Mouse (Mus musculus): ENCODE measurements around the gene Tjap1.

The Tjap1 gene

GRCm38 (mm10) chr17:46283911-46284310 is 1.1 kb upstream of the Tjap1 start:
- in situ Hi-C loops (cut with MseI, MboI), result no loop called here

DNA sequence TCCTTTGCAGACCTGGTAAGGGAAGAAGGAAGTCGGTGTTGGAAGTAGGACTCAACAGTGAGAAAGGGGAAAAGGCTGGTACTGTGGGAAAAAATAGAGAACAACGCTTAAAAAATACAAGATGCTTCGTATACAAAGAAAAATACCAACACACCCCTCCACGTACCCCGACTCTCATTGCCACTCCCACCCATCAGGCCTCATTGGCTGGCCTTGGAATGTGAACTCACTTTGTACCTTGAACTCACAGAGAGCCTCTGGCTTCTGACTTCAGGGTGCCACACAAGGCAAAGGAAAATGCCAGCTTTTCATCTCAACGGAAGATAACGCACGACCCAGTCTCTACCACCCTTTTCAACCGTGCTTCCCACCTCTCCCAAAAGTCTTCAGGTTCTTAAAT is 314 bp upstream of the Tjap1 start:
- in situ Hi-C loops (cut with MseI, MboI), result no loop called here

- in situ Hi-C loops (cut with MseI, MboI), result no loop called here
These were observed 4.6 kb downstream of the Tjap1 start for GRCm38 (mm10) chr17:46278011-46278765.

GRCm38 (mm10) chr17:46277586-46277985 is 5.2 kb downstream of the Tjap1 start:
- in situ Hi-C loops (cut with MseI, MboI), result no loop called here

- in situ Hi-C loops (cut with MseI, MboI), result no loop called here
These were observed 7.3 kb downstream of the Tjap1 start for GRCm38 (mm10) chr17:46275506-46275905.

DNA sequence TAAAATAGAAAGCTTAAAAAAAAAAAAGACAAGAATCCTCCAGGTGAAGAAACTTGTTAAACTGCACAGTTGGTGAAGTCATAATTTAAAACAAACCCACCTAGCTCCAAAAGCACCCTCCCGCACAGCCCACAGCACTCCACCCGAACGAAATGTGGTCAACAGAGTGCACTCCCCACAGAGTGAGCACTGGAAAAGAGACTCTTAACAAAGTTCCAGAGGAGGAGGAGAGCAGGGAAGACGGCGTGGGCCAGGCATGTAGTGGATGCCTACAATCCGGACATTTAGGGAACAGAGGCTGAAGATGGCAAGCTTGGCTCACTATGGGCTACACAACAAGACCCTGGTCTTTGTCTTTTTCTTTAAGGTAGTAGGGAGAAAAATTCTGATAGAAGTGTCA is 7.8 kb downstream of the Tjap1 start:
- in situ Hi-C loops (cut with MseI, MboI), result no loop called here

GRCm38 (mm10) chr17:46274465-46274864 is 8.4 kb downstream of the Tjap1 start:
- in situ Hi-C loops (cut with MseI, MboI), result no loop called here

DNA sequence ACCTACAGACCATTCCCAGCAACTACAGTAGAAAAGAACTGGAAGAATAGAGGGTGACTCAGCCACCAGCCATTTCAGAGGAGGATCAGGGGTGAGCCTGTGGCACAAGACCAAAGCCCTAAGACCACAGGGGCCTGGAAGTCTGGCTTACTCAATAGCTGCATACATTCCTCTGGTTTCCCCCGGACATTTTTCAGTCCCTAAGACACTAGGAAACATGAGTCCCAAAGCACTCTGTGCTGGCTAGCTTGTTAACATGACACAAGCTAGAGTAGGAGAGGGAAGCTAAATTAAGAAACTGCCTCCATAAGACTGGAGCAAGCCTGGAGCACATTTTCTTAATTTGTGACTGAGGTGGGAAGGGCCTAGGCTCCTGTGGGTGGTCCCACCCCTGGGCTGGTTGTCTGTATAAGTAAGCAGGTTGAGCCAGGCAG is 9.0 kb downstream of the Tjap1 start:
- in situ Hi-C loops (cut with MseI, MboI), result no loop called here

GRCm38 (mm10) chr17:46272675-46273074 is 10.2 kb downstream of the Tjap1 start:
- in situ Hi-C loops (cut with MseI, MboI), result no loop called here

DNA sequence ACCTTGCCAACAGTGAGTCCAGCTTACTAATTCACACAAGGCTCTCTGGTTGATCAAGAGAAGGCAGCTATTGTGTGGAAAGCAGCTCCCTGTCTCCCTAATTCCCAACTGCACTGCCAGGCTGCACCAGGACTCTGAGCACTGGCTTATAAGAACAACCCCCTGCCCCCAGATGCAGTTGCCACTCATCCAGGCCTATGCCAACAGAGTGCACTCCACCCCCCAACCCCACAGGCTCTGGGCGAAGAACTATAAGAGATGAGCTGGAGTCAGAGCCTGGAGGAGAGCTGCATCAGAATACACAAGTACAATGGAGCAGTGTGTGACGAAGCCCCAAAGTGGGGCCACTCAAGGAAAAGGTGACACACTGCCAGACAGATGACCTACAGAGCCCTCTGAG is 10.8 kb downstream of the Tjap1 start:
- in situ Hi-C loops (cut with MseI, MboI), result no loop called here

GRCm38 (mm10) chr17:46269771-46270534 is 12.9 kb downstream of the Tjap1 start:
- in situ Hi-C loops (cut with MseI, MboI), result no loop called here

DNA sequence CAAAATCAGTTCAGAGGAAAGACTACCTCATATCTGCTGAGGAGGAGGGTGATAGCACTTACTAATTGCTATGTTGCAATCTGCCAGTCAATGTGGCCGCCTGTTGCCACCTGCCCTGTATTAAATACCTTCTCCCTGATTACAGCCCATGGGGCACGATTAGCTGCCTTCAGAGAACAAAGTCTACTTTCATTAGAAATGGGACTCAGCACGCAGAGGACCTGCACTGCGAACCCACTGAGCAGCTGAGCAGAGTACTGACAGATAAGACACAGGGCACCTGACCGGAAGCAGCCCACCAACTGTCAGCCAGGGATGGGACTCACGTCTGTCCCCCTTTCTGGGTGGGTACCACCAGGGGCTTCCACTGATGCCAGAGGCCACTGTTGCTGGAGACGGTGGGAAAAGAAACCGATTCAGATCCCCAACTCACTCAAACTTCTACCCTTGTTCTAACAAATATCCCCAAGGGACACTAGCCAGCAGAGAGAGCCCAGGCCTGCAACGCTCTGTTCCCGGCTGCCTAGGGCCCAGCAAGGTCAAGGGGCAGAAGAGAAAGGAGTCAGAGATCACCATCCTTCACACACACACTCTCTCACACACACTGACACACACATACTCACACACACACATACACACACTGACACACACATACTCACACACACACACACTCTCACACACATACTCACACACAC is 14.7 kb downstream of the Tjap1 start:
- in situ Hi-C loops (cut with MseI, MboI), result no loop called here

- in situ Hi-C loops (cut with MseI, MboI), result no loop called here
These were observed 15.3 kb downstream of the Tjap1 start for GRCm38 (mm10) chr17:46267511-46267910.

GRCm38 (mm10) chr17:46266986-46267385 is 15.8 kb downstream of the Tjap1 start:
- in situ Hi-C loops (cut with MseI, MboI), result no loop called here

- in situ Hi-C loops (cut with MseI, MboI), result no loop called here
These were observed 16.8 kb downstream of the Tjap1 start for GRCm38 (mm10) chr17:46265918-46266618.

- in situ Hi-C loops (cut with MseI, MboI), result no loop called here
These were observed 17.3 kb downstream of the Tjap1 start for GRCm38 (mm10) chr17:46265502-46265901.

- in situ Hi-C loops (cut with MseI, MboI), result loop anchor here in 1 of 2 experiments (5.0 kb wide), 1 partner anchor 35 kb away; the partner anchor contains the start of gene Dlk2
These were observed 20.6 kb downstream of the Tjap1 start for GRCm38 (mm10) chr17:46262201-46262694.

- in situ Hi-C loops (cut with MseI, MboI), result loop anchor here in 1 of 2 experiments (5.0 kb wide), 1 partner anchor 38 kb away; the partner anchor contains the start of gene Dlk2
These were observed 23.2 kb downstream of the Tjap1 start for GRCm38 (mm10) chr17:46259675-46260074.

DNA sequence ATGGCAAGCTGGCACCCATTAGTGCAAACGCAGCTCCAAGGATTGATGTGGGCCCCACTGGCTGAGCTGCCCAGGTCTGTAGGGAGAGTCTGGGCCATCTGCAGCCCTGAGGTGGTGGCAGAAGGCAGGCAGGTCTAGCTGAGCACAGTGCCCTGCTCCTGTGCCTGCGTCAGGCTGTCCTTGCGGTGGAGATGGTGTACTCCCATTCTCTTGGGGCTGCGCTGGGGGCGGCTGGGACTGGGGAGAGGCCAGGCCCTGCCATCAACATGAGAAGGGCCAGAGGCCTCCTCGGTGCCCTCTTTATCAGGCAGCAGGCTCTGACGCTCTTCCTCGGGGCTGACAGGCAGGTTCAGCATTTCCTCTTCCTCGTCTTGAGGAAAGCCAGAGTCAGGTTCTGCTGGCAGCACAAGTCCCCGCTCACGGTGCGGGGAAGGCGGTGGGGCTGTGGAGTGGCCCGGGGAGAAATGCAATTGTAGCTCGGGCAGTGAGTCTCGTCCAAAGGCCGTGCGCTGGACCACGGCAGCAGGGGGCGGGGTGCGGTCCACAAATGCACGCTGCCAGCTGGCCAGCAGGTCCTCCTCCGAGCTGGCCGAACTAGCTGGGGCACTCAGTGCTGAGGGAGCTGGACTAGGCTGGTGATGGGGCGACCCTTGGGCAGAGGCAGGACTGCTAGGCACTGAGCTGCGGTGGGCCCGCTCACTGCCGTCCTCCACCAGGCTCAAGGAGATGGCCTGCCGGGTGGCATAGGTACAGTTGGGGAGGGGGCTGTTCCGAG is 24.4 kb downstream of the Tjap1 start:
- in situ Hi-C loops (cut with MseI, MboI), result no loop called here

GRCm38 (mm10) chr17:46255147-46255546 is 27.7 kb downstream of the Tjap1 start:
- in situ Hi-C loops (cut with MseI, MboI), result no loop called here

DNA sequence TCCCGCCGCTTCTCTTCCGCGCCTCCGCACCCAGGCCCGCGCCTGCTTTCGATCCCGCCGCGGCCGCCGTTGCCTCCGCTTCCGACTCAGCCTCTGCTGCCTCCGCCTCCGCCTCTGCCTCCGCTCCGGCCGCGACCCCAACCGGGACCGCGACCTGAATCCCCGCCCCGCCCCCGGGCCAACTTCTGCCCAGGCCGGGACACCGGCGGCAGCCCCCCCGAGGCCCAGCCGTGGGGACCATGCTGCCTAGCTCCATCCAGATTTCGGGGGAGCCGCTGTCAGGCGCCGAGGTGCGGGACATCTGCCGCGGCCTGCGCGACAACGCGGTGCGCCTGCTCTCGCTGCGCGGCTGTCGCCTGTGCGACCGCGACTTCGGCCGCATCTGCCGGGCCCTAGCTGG is 28.7 kb downstream of the Tjap1 start:
- in situ Hi-C loops (cut with MseI, MboI), result no loop called here
